Comparison of ENCODE assay signal across 9 mouse cellular contexts in genomic region chr4:148743414-148743844, GRCm38 (mm10).
DNase-seq lines count a peak whose midpoint lies in the region; ATAC-seq and TF ChIP-seq lines count a peak whose summit lies in the region.
"Had no signal": no experiment of that assay in that cellular context is flagged by ENCODE, and none has a peak within 500 bp of the region (broad histone marks: within the 10 kb centered on the region; RNA-seq: fewer than 3 reads in every experiment).

No protein-coding gene starts in this region.

- no peak for ATAC-seq in heart, postnatal 0 days (ENCODE audit: insufficient read depth, low read depth)
- ATAC-seq in hindbrain, embryonic 11.5 days (ENCODE audit: low FRiP score), result no peak
- no peak for ATAC-seq in midbrain, embryonic 16.5 days

- H3K27ac ChIP-seq in heart, postnatal 0 days (ENCODE audit: low read depth), result no peak overlapping the region
- no peak overlapping the region for H3K27ac ChIP-seq in heart, adult 2 months
- H3K27ac ChIP-seq in hindbrain, embryonic 11.5 days (ENCODE audit: low read depth, low read length), result 0 out of 2 replicates have a peak overlapping the region, but pooled peaks have one; percentile 7
- H3K27ac ChIP-seq in midbrain, embryonic 16.5 days (ENCODE audit: low read length), result no peak overlapping the region

- H3K9ac ChIP-seq in heart, postnatal 0 days (replicated peaks; ENCODE audit: low read depth, low read length), result no peak overlapping the region
- H3K9ac ChIP-seq in heart, adult 2 months (ENCODE audit: low read depth, low read length), result no peak overlapping the region
- H3K9ac ChIP-seq in hindbrain, embryonic 11.5 days (ENCODE audit: low read depth, low read length), result peak overlapping the region; percentile 59
- H3K9ac ChIP-seq in midbrain, embryonic 16.5 days (ENCODE audit: low read depth, low read length), result peak overlapping the region; percentile 74; the same call in 1 of the 2 replicates

- H3K4me1 ChIP-seq in heart, postnatal 0 days (ENCODE audit: control insufficient read depth, insufficient read depth), result peaks cover 12% of the 10 kb centered on the region
- H3K4me1 ChIP-seq in heart, adult 2 months (ENCODE audit: control insufficient read depth, insufficient read depth, low read length), result peaks cover 3% of the 10 kb centered on the region; the same call in 1 of the 2 replicates
- H3K4me1 ChIP-seq in hindbrain, embryonic 11.5 days (replicated peaks; ENCODE audit: control insufficient read depth, insufficient read depth, low read length), result peaks cover 5% of the 10 kb centered on the region
- H3K4me1 ChIP-seq in midbrain, embryonic 16.5 days (ENCODE audit: control insufficient read depth, insufficient read depth, low read length), result peaks cover 11% of the 10 kb centered on the region

- 45% methylated on average over 11 of the region's 11 CpGs for WGBS in heart, postnatal 0 days
- 66% methylated on average over 11 of the region's 11 CpGs for WGBS in heart, adult 2 months
- 13% methylated on average over 11 of the region's 11 CpGs for WGBS in hindbrain, embryonic 11.5 days
- 17% methylated on average over 10 of the region's 11 CpGs for WGBS in midbrain, embryonic 16.5 days

- intact Hi-C loops in heart, adult 2 months (cut with DNase I), result loop anchor here (2.0 to 5.0 kb wide), 4 partner anchors 159 to 393 kb away; partner anchors contain the start of gene Cenps

- DNase-seq in heart, postnatal 0 days (ENCODE audit: low spot score), result no peak
- DNase-seq in heart, adult 2 months, result no peak
- peak; percentile 75 for DNase-seq in R1 (ENCODE audit: low read depth, low spot score)
- DNase-seq in hindbrain, embryonic 11.5 days (ENCODE audit: low spot score), result peak; percentile 38
- DNase-seq in spleen, postnatal 14 days (ENCODE audit: low spot score in 2 of 2), result no peak
- no peak for DNase-seq in urinary bladder, postnatal 36 days (ENCODE audit: low spot score in 2 of 2)
- no peak for DNase-seq in kidney, postnatal 25 days

- TF ChIP-seq POLR2A in heart, adult 2 months (IDR thresholded peaks at IDR 0.05; ENCODE audit: insufficient read depth, low read depth, low read length), result no peak

- no peak overlapping the region for H3K4me3 ChIP-seq in heart, postnatal 0 days (ENCODE audit: low read depth, low read length)
- H3K4me3 ChIP-seq in heart, adult 2 months, result no peak overlapping the region
- H3K4me3 ChIP-seq in hindbrain, embryonic 11.5 days (ENCODE audit: low read depth, low read length), result no peak overlapping the region
- H3K4me3 ChIP-seq in midbrain, embryonic 16.5 days (ENCODE audit: low read depth, low read length), result no peak overlapping the region

- no peak for TF ChIP-seq CTCF in heart, postnatal 0 days (IDR thresholded peaks at IDR 0.05; ENCODE audit: low read depth)
- TF ChIP-seq CTCF in heart, adult 2 months (IDR thresholded peaks at IDR 0.05), result no peak

- H3K4me2 ChIP-seq in heart, postnatal 0 days (ENCODE audit: low read depth, low read length), result 0 out of 2 replicates have a peak overlapping the region, but pooled peaks have one; percentile 84
- peak overlapping the region; percentile 94; the same call in 1 of the 2 replicates for H3K4me2 ChIP-seq in hindbrain, embryonic 11.5 days (replicated peaks; ENCODE audit: low read depth, low read length)
- H3K4me2 ChIP-seq in midbrain, embryonic 16.5 days (ENCODE audit: low read length), result no peak overlapping the region; the same call in 1 of the 2 replicates

- H3K9me3 ChIP-seq in heart, postnatal 0 days (replicated peaks; ENCODE audit: control insufficient read depth, low read length), result no peaks in the 10 kb centered on the region
- H3K9me3 ChIP-seq in hindbrain, embryonic 11.5 days (ENCODE audit: control insufficient read depth, low read length), result no peaks in the 10 kb centered on the region
- no peaks in the 10 kb centered on the region for H3K9me3 ChIP-seq in midbrain, embryonic 16.5 days (replicated peaks; ENCODE audit: control insufficient read depth, low read length, poor library complexity, severe bottlenecking)
- H3K9me3 ChIP-seq: G1E had no signal

- no peaks in the 10 kb centered on the region for H3K36me3 ChIP-seq in heart, postnatal 0 days (replicated peaks; ENCODE audit: control insufficient read depth, insufficient read depth, low read length)
- no peaks in the 10 kb centered on the region for H3K36me3 ChIP-seq in heart, adult 2 months (ENCODE audit: control insufficient read depth, insufficient read depth, low read length)
- no peaks in the 10 kb centered on the region for H3K36me3 ChIP-seq in hindbrain, embryonic 11.5 days (ENCODE audit: control insufficient read depth, insufficient read depth, low read length)
- no peaks in the 10 kb centered on the region for H3K36me3 ChIP-seq in midbrain, embryonic 16.5 days (ENCODE audit: control insufficient read depth, insufficient read depth, low read length)
- H3K36me3 ChIP-seq: G1E had no signal

- no peak for TF ChIP-seq EP300 in heart, postnatal 0 days (IDR thresholded peaks at IDR 0.05; ENCODE audit: low read depth)
- TF ChIP-seq EP300 in heart, adult 2 months (IDR thresholded peaks at IDR 0.05; ENCODE audit: insufficient read depth, low read depth, low read length), result no peak

- no peaks in the 10 kb centered on the region for H3K27me3 ChIP-seq in heart, postnatal 0 days (ENCODE audit: control insufficient read depth, insufficient read depth, low read length)
- no peaks in the 10 kb centered on the region; the same call in 1 of the 2 replicates for H3K27me3 ChIP-seq in heart, adult 2 months (ENCODE audit: control insufficient read depth, insufficient read depth, low read length)
- H3K27me3 ChIP-seq in hindbrain, embryonic 11.5 days (ENCODE audit: control insufficient read depth, insufficient read depth, low read length), result peaks cover 16% of the 10 kb centered on the region
- H3K27me3 ChIP-seq in midbrain, embryonic 16.5 days (ENCODE audit: control insufficient read depth, insufficient read depth, low read depth, low read length), result peaks cover 4% of the 10 kb centered on the region

- no peaks in the 10 kb centered on the region for H3K79me2 ChIP-seq in heart, adult 2 months (replicated peaks; ENCODE audit: control insufficient read depth, insufficient read depth, low read length)

Comparison
In these comparisons a context has a peak if more than half of its experiments do, and no peak if none do; other contexts are left out.
1. DNase-seq: peak in R1 (single experiment) and hindbrain, embryonic 11.5 days (single experiment); none in heart, postnatal 0 days (single experiment), heart, adult 2 months (0 of 2), spleen, postnatal 14 days (0 of 2), urinary bladder, postnatal 36 days (0 of 2) and kidney, postnatal 25 days (0 of 2).
2. H3K9ac ChIP-seq: peak in hindbrain, embryonic 11.5 days (single experiment) and midbrain, embryonic 16.5 days (single experiment); none in heart, postnatal 0 days (single experiment) and heart, adult 2 months (single experiment).